Mouse (Mus musculus) CD4-positive, CD25-positive, alpha-beta regulatory T cell, adult 2 months (primary cell): ENCODE results near the gene Rnpep.
"Not testable (repeated sequence)": the region's sequence is repeated elsewhere in the genome, so short reads cannot be mapped to it uniquely, and the experiment has no call there.

ENCODE experiments used
- DNase-seq: peaks from one replicate; pipeline ENCODE4 v3.0.0-alpha.2; 2012; ENCODE audit warnings: low read depth, low spot score

Gene Rnpep

GRCm38 (mm10) chr1:135258380-135259127 lies 25.3 kb downstream of the Rnpep start, which contains the start of gene Elf3:
Gene Elf3, minus strand, starts transcription at chr1:135258568.
- no peak for DNase-seq

GRCm38 (mm10) chr1:135256299-135256698 lies 27.6 kb downstream of the Rnpep start:
- no peak for DNase-seq

- no peak for DNase-seq
These were observed 31.0 kb downstream of the Rnpep start for GRCm38 (mm10) chr1:135252854-135253253.

- no peak for DNase-seq
These were observed 32.5 kb downstream of the Rnpep start for GRCm38 (mm10) chr1:135251405-135251804.

- no peak for DNase-seq
These were observed 33.2 kb downstream of the Rnpep start for GRCm38 (mm10) chr1:135250706-135251105.

- no peak for DNase-seq
These were observed 35.4 kb downstream of the Rnpep start for GRCm38 (mm10) chr1:135248434-135248850.

- no peak for DNase-seq
These were observed 39.9 kb downstream of the Rnpep start for GRCm38 (mm10) chr1:135244014-135244413.

GRCm38 (mm10) chr1:135240206-135240605 lies 43.7 kb downstream of the Rnpep start:
- DNase-seq: not testable (repeated sequence)

- DNase-seq: no peak
These were observed 46.6 kb downstream of the Rnpep start for GRCm38 (mm10) chr1:135237131-135237851.

- no peak for DNase-seq
These were observed 49.1 kb downstream of the Rnpep start for GRCm38 (mm10) chr1:135234771-135235170.

GRCm38 (mm10) chr1:135233961-135234360 lies 49.9 kb downstream of the Rnpep start:
- no peak for DNase-seq

- not testable (repeated sequence) for DNase-seq
These were observed 52.0 kb downstream of the Rnpep start for GRCm38 (mm10) chr1:135231878-135232277.

GRCm38 (mm10) chr1:135227339-135227950 lies 56.4 kb downstream of the Rnpep start:
- DNase-seq: no peak

GRCm38 (mm10) chr1:135224981-135225604 lies 58.8 kb downstream of the Rnpep start:
- no peak for DNase-seq

GRCm38 (mm10) chr1:135224147-135224546 lies 59.7 kb downstream of the Rnpep start:
- no peak for DNase-seq

- DNase-seq: no peak
These were observed 66.2 kb downstream of the Rnpep start for GRCm38 (mm10) chr1:135217607-135218233.

- DNase-seq: no peak
These were observed 69.9 kb downstream of the Rnpep start for GRCm38 (mm10) chr1:135213772-135214640.
